Comparison of ENCODE assay signal across 22 mouse cellular contexts in genomic region chr10:33366521-33366920, GRCm38 (mm10).
DNase-seq lines count a peak whose midpoint lies in the region; ATAC-seq and TF ChIP-seq lines count a peak whose summit lies in the region.
"Had no signal": no experiment of that assay in that cellular context is flagged by ENCODE, and none has a peak within 500 bp of the region (broad histone marks: within the 10 kb centered on the region; RNA-seq: fewer than 3 reads in every experiment).

No protein-coding gene starts in this region.

- ATAC-seq in frontal cortex, adult (ENCODE audit: low TSS enrichment), result peak; percentile 100
- ATAC-seq: activated CD4-positive, CD25-positive, alpha-beta regulatory T cell, adult 4 months; CD4-positive, CD25-positive, alpha-beta regulatory T cell, adult 4 months; forebrain, embryonic 13.5 days; forebrain, embryonic 15.5 days; forebrain, postnatal 0 days; Patski had no signal

- H3K27ac ChIP-seq in gastrocnemius, adult 2 months, result no peak overlapping the region
- H3K27ac ChIP-seq: embryonic facial prominence, embryonic 10.5 days; embryonic facial prominence, embryonic 12.5 days; forebrain, embryonic 13.5 days; forebrain, embryonic 15.5 days had no signal

- no peak overlapping the region for H3K4me3 ChIP-seq in gastrocnemius, adult 2 months
- H3K4me3 ChIP-seq: embryonic facial prominence, embryonic 10.5 days; embryonic facial prominence, embryonic 12.5 days; forebrain, embryonic 13.5 days; forebrain, embryonic 15.5 days had no signal

- no peak for TF ChIP-seq CTCF in gastrocnemius, adult 2 months (IDR thresholded peaks at IDR 0.05)

- intact Hi-C loops in gastrocnemius, adult 2 months (cut with DNase I), result no loop called here

- no peak for DNase-seq in frontal cortex, postnatal 10 days (ENCODE audit: low spot score in 2 of 2)
- peak; percentile 6 for DNase-seq in right cerebral cortex, adult 18-20 months
- no peak for DNase-seq in right cerebral cortex, adult 2 months (ENCODE audit: low spot score in 2 of 2)
- DNase-seq in gastrocnemius, adult 2 months, result no peak
- DNase-seq: adrenal gland, adult 8-10 months; adrenal gland, postnatal 14 days; adrenal gland, postnatal 36 days; B cell, adult 2 months; cerebellum, adult 11-12 months; cerebellum, adult 2 months; cerebellum, adult 9-10 months; cerebellum, postnatal 10 days; cerebellum, postnatal 25 days; forebrain, postnatal 0 days had no signal
